22 mouse cellular contexts compared by ENCODE assay signal in genomic region chr15:46838067-46838466, GRCm38 (mm10).
DNase-seq lines count a peak whose midpoint lies in the region; ATAC-seq lines count a peak whose summit lies in the region.
"Had no signal": no experiment of that assay in that cellular context is flagged by ENCODE, and none has a peak within 500 bp of the region (broad histone marks: within the 10 kb centered on the region; RNA-seq: fewer than 3 reads in every experiment).

No protein-coding gene starts in this region.

- DNase-seq in frontal cortex, postnatal 25 days (ENCODE audit: low spot score in 2 of 2): no peak
- peak; percentile 60 for DNase-seq in heart, adult 11 months
- DNase-seq in brain, adult 2 months (ENCODE audit: low read depth, low spot score): peak; percentile 24
- DNase-seq in telencephalon, adult 2 months (ENCODE audit: low read depth, low spot score): peak; percentile 21
- no peak for DNase-seq in gastrocnemius, postnatal 14 days
- DNase-seq: adrenal gland, adult 2 months; adrenal gland, postnatal 10 days; adrenal gland, postnatal 25 days; cerebellum, adult 11-12 months; cerebellum, adult 2 months; cerebellum, adult 9-10 months; cerebellum, postnatal 10 days; cerebellum, postnatal 25 days; embryo, embryonic 11 days had no signal

- no peaks in the 10 kb centered on the region for H3K36me3 ChIP-seq in heart, embryonic 11.5 days (ENCODE audit: control insufficient read depth, insufficient read depth, low read length)
- H3K36me3 ChIP-seq: embryonic facial prominence, embryonic 13.5 days; embryonic facial prominence, embryonic 15.5 days; forebrain, embryonic 10.5 days; forebrain, embryonic 12.5 days; forebrain, embryonic 15.5 days had no signal

- intact Hi-C loops in gastrocnemius, postnatal 14 days (cut with DNase I; ENCODE audit: low total_unique reads): no loop called here

- peak; percentile 31 for ATAC-seq in frontal cortex, adult (ENCODE audit: low TSS enrichment)
- ATAC-seq in heart, embryonic 11.5 days (replicated peaks; ENCODE audit: insufficient number of reproducible peaks, low FRiP score, low TSS enrichment): no peak
- ATAC-seq: forebrain, embryonic 15.5 days had no signal

- no peaks in the 10 kb centered on the region for H3K27me3 ChIP-seq in heart, embryonic 11.5 days (ENCODE audit: control insufficient read depth, insufficient read depth, low read length)
- H3K27me3 ChIP-seq: embryonic facial prominence, embryonic 13.5 days; embryonic facial prominence, embryonic 15.5 days; forebrain, embryonic 12.5 days; forebrain, embryonic 15.5 days had no signal

- H3K4me3 ChIP-seq in heart, embryonic 11.5 days (ENCODE audit: low read depth, low read length): no peak overlapping the region
- H3K4me3 ChIP-seq: embryonic facial prominence, embryonic 13.5 days; embryonic facial prominence, embryonic 15.5 days; erythroblast, embryonic 14.5 days; forebrain, embryonic 10.5 days; forebrain, embryonic 12.5 days; forebrain, embryonic 15.5 days had no signal

- H3K4me1 ChIP-seq in heart, embryonic 11.5 days (ENCODE audit: control insufficient read depth, insufficient read depth, low read length): no peaks in the 10 kb centered on the region
- H3K4me1 ChIP-seq: embryonic facial prominence, embryonic 13.5 days; embryonic facial prominence, embryonic 15.5 days; forebrain, embryonic 10.5 days; forebrain, embryonic 12.5 days; forebrain, embryonic 15.5 days had no signal

- no peak overlapping the region for H3K9ac ChIP-seq in heart, embryonic 11.5 days (ENCODE audit: low read depth, low read length)
- H3K9ac ChIP-seq: embryonic facial prominence, embryonic 13.5 days; embryonic facial prominence, embryonic 15.5 days; forebrain, embryonic 12.5 days; forebrain, embryonic 15.5 days had no signal

- H3K27ac ChIP-seq in heart, embryonic 11.5 days (ENCODE audit: low read depth, low read length): no peak overlapping the region
- H3K27ac ChIP-seq: embryonic facial prominence, embryonic 13.5 days; embryonic facial prominence, embryonic 15.5 days; forebrain, embryonic 10.5 days; forebrain, embryonic 12.5 days; forebrain, embryonic 15.5 days had no signal

- WGBS in heart, embryonic 11.5 days (ENCODE audit: insufficient replicate concordance): 75% methylated on average over 3 of the region's 3 CpGs

- no peak overlapping the region for H3K4me2 ChIP-seq in heart, embryonic 11.5 days
- H3K4me2 ChIP-seq: embryonic facial prominence, embryonic 13.5 days; embryonic facial prominence, embryonic 15.5 days; forebrain, embryonic 12.5 days; forebrain, embryonic 15.5 days had no signal

- H3K9me3 ChIP-seq in heart, embryonic 11.5 days (replicated peaks; ENCODE audit: control insufficient read depth, low read length): no peaks in the 10 kb centered on the region
- H3K9me3 ChIP-seq: embryonic facial prominence, embryonic 13.5 days; embryonic facial prominence, embryonic 15.5 days; forebrain, embryonic 10.5 days; forebrain, embryonic 12.5 days; forebrain, embryonic 15.5 days had no signal

Comparison
In these comparisons a context has a peak if more than half of its experiments do, and no peak if none do; other contexts are left out.
1. DNase-seq: peak in heart, adult 11 months (single experiment), brain, adult 2 months (single experiment) and telencephalon, adult 2 months (single experiment); none in frontal cortex, postnatal 25 days (0 of 2) and gastrocnemius, postnatal 14 days (single experiment).